Mouse (Mus musculus): ENCODE measurements at regions not wholly inside any gene's neighbourhood (a gene's known extent, or its start where the extent isn't known, plus 50 kb on each side); places are given as distances from the start of the nearest gene placed in this dataset.

DNA sequence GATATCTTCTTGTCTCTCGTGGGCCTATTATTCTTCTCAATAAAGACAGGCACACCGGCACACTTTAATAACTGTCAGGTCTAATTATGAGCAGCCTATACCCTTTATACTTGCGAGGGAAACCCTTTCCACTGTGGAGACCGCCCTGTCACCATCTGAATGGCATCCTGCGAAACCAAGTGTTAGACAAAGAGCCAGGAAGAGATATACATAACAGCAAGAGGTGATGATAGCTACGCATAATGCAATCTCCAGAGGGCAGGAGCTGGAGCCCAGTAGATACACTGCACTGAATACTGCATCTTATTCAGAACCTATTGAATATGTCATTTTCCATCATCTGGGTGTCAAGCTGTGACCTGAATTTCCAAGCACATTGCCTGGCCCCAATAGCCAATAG lies 187.7 kb downstream of the Kit start:
- DNase-seq (ENCODE audit: low read depth, low spot score), result no peak

GRCm38 (mm10) chr5:75761459-75762310 lies 187.0 kb downstream of the Kit start:
- no peak for DNase-seq (ENCODE audit: low read depth, low spot score)

- no peak for DNase-seq (ENCODE audit: low read depth, low spot score)
Observed at GRCm38 (mm10) chr5:75756168-75756567, 181.5 kb downstream of the Kit start.

GRCm38 (mm10) chr5:75754356-75754755 lies 179.6 kb downstream of the Kit start:
- no peak for DNase-seq (ENCODE audit: low read depth, low spot score)

DNA sequence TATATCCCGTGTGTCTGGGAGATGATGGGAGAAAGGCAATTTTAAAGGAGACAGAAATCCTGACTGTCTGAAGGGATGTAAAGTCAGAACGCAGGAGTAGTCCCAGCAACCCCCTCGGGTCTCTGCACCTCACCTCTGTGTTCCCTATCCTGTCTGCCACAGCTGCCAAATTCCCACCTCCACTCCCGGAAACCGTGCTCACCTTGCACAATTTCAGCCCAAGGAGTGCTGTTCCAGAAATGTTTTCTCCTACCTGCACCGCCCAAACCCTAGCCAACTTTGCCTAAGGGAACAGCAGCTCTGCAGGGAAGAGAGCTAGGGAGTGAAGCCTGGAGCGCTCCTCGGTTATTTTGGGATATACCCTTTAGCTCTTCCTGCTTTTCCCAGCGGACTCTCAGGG lies 170.6 kb downstream of the Kit start:
- no peak for DNase-seq (ENCODE audit: low read depth, low spot score)

- DNase-seq (ENCODE audit: low read depth, low spot score), result no peak
Observed at GRCm38 (mm10) chr5:75744475-75745045, 169.8 kb downstream of the Kit start.

DNA sequence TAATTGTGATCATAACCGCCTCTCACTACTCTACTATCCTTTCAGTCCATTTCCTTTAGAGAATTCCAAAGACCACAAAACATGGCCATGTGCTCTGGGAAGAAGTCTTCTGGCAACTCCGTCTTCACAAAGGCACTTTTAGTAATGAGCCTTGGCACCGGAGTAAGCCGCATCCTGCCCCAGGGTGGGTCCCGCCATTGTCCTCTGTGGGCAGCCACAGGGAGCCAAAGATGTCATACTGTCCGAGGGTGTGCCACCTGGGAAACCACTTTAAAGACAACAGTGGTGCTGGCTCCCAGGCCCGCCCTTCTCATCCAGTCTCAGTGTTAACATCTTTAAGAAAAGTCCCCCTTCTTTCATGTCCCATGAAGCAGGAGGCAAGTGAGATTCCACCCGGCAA lies 164.6 kb downstream of the Kit start:
- no peak for DNase-seq (ENCODE audit: low read depth, low spot score)

- DNase-seq (ENCODE audit: low read depth, low spot score), result no peak
Observed at GRCm38 (mm10) chr5:75738445-75738844, 163.7 kb downstream of the Kit start.

GRCm38 (mm10) chr5:75737752-75738151 lies 163.0 kb downstream of the Kit start:
- DNase-seq (ENCODE audit: low read depth, low spot score), result no peak

DNA sequence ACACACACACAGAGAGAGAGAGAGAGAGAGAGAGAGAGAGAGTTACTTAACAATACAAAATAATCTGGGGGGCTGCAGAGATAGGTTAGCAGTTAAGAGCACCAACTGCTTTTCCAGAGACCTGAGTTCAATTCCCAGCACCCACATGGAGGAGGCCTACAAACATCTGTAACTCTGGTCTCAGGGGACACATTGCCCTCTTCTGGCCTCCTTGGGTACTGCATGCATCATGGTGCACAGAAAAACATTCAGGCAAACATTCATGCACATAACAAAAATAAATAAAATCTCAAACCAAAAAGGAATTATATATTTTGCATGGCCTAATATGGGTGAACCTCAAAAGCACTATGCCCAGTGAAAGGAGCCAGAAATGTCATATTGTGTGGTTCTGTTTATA lies 161.6 kb downstream of the Kit start:
- DNase-seq (ENCODE audit: low read depth, low spot score), result no peak

DNA sequence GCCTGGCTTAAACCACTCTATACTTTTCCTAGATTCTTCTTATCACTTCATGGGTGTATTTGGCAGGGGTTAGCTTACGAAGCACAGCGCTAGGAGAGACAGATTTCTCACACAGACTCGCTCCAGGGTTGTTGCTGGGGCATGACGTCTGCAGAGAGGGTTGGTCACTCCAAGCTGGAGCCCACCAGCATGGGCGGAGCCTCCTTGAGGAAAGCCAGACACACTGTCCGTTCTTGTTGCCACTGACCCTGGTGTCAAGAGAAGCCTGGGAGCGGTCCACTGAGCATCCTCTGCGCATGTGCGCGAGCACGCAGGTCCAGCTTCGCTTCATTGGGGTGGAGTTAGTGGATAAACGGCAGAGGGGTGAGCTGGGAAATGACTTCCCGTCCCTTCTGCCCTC lies 159.8 kb downstream of the Kit start:
- DNase-seq (ENCODE audit: low read depth, low spot score), result no peak

- DNase-seq (ENCODE audit: low read depth, low spot score), result no peak
Observed at GRCm38 (mm10) chr5:75734043-75734442, 159.3 kb downstream of the Kit start.

DNA sequence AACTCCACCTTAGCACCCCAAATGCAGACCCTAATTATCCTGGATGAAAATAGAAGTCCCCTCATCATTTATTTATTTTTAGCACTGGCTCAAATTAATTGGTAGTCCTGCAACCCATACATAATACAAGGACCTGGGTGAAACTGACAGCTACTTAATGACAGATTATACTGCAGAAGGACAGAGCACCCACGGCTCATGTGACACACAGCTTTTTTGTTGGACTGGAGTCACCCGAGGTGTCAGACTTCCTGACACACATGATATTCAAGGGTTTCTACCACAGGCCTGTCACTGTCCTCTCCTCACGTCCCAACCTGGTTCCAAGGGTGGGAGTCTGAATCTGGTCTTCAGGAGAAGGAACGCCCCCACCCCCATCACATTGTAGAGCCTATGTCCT lies 156.5 kb downstream of the Kit start:
- no peak for DNase-seq (ENCODE audit: low read depth, low spot score)

DNA sequence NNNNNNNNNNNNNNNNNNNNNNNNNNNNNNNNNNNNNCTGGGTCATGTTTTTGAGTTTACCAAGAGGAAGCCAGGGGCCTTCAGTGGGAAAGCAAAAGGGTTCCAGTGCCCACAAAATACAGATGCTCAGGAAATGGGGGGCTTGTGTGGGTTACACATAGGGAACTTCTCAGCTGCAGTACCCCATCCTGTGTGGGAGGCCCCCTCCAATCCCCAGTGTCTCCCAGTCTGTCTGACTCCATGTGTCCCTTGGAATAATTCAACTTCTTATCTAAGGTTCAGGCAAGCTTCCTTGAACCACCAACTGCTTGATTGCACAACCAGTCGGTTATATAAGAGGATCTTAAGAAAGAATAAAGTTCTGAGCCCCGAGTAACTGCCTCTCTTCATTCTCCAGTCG lies 156.0 kb downstream of the Kit start:
- no peak for DNase-seq (ENCODE audit: low read depth, low spot score)

- no peak for DNase-seq (ENCODE audit: low read depth, low spot score)
Observed at GRCm38 (mm10) chr5:75721291-75721690, 146.6 kb downstream of the Kit start.

- DNase-seq (ENCODE audit: low read depth, low spot score), result no peak
Observed at GRCm38 (mm10) chr5:75720091-75720940, 145.6 kb downstream of the Kit start.

DNA sequence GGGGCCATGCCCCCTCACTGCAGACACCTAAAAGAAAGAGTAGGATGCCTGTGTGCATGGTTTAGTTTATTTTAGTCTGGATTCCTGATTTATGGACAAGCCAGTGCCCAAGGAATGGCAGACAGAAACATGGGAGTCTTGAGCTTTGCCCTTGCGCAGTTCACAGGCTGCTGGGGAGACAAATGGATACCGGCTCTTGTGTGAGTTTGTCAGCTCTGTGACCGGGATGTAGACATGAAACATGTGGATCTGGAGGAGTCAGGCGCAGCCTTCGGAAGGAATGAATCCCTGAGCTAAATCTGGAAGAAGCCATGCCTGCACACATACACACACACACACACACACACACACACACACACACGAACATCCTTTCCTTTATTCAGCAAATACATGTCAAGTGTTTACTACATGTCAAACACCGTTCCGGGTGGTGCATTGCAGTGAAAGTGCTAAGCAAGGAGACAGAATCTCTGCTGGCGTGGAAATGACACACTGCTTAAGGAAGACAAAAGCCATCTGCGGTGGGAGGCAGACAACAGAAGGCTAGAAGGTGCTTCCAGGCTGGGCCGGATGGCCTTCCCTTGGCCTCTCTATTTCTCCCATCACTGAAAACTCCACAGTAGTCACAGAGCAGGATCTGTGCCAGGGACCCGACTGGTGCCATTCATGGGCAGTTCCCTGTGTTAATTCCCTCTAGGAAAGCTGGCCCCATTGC lies 144.0 kb downstream of the Kit start:
- DNase-seq (ENCODE audit: low read depth, low spot score), result no peak

Data from brain, embryonic 18.5 days (tissue).